Mouse (Mus musculus) liver, embryonic 14.5 days (tissue): ENCODE results near the gene Hist1h2bn.

Source experiments
- CTCF ChIP-seq: IDR thresholded peaks from 2 replicates; pipeline ENCODE4 v1.5.1; 2016; ENCODE audit warnings: antibody characterized with exemption, low read depth, control low read depth
- EP300 ChIP-seq: IDR thresholded peaks from 2 replicates; pipeline ENCODE4 v1.6.1; 2016; ENCODE audit warnings: antibody characterized with exemption, low read depth

DNA sequence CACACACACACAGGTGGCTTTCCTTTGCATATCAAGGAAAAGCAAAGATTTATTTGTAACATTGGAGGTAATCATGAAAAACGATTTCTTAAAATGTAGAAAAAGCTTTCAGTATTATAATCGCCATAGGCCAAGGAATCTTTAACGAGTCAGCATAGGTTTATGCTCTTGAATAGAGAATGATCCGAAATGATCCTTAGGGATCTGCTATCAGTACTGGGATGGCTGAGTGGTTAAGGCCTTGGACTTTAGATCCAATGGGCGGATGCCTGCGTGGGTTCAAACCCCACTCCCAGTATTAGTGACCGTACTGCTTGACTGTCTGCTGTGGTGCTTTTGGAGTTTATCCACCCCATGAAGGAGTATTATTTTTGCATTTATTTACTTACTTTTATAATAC, 41.7 kb downstream of the Hist1h2bn start:
- no peak for TF ChIP-seq CTCF
- no peak for TF ChIP-seq EP300
